Mouse (Mus musculus) embryo, embryonic 11.5 days (tissue): Measurements from ENCODE around the gene Olfr272.

ENCODE experiments used
- DNase-seq: peaks from one replicate; pipeline ENCODE4 v3.0.0-alpha.2; 2012; ENCODE audit warnings: low read depth, low spot score

The Olfr272 gene

DNA sequence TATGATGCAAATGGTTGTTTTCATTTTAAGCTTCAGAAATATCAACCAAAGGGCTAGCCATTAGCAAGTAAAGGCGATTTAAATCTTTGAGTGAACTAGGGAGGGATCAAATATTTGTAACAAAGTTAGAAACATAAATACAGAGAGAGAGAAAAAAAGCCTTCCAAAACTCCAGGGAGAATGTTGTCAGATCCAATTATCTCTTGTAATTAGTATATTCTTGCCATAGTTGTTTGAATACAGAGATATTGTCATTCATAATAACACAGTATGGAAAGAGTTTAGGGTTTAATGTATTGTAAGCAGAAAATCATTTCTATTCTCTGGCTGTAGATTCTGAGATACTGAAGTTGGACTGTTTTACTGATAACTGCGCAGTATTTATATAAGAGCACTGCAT, at the start of gene Olfr272:
TSS of gene Olfr272 (minus strand) at position 101 of the 400 bp plus-strand sequence.
- no peak for DNase-seq

- no peak for DNase-seq
Measured at GRCm38 (mm10) chr4:52964247-52964646, 45.3 kb upstream of the Olfr272 start, which contains the start of gene Olfr270. TSS of gene Olfr270 (plus strand) at chr4:52964547.

DNA sequence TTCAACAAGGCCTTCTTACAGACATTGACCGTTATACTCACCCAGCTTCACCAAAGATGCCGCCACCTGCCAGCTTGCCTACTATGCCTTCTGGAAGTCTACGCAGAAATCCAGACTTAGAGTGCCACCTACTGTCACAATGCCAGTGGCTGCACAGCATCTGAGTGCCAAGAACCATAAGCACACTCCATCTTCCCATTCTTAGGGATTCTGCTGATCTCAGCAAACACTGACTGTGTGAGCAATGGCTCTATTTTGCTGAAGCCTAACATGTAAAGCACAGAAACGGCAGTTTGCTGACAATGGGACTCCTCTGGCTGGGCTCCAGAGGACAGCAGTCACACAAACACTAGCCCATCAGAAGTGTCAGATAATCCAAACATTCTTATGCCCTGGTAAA, 39.7 kb upstream of the Olfr272 start:
- peak; percentile 11 for DNase-seq

DNA sequence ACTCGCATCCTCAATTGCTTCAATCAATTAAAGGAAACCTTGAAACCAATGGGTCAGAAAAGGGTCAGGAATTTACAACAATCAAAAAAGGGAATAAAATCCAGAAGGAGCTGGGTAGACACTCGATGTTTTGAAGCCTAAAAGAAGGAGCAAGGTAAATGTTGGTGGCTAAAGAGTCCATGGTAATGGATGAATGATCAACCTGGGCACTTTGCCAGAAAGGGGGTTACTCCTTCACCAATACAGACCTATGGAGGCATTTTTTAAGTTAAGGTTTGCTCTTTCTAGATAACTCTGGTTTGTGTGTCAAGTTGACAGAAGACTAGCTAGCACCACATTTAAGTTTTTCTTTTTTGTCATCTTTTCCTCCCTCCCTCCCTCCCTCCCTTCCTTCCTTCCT, 30.0 kb upstream of the Olfr272 start:
- DNase-seq, result no peak

DNA sequence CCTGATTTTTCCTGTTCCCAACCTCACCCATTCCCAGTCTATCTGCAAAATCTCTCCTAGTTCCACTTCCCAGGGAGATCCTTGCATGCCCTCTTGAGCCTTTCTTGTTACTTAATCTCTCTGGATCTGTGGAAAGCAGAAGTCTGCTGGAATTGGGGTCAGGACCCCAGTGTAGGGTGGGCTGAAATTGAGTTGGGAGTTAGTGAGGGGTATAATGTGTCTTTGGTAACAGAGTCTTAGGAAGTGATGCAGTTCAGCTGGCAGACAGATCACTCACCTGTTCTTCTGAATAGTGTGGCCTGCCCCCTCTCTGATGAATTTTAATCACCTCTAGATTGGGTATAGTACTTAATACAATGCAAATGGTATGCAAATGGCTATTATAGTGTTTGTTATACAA, 27.7 kb upstream of the Olfr272 start:
- DNase-seq, result no peak

DNA sequence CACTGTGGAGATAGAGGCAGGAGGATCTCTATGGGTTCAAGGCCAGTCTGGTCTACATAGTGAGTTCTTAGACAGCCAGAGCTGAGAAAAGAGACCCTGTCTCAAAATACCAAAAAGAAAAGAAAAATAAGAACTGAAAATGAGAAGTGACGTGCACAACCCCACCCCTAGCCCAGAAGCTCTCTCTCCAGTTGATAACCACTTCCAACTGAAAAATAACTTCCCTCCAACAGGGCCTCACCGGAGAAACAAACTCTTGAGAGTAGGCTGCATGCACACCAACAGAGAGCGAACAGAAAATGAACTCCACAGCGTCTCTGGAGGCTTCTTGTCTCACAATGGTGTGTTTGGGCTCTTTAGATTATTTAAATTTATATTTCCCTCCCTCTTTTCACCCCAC, 11.5 kb upstream of the Olfr272 start:
- no peak for DNase-seq

DNA sequence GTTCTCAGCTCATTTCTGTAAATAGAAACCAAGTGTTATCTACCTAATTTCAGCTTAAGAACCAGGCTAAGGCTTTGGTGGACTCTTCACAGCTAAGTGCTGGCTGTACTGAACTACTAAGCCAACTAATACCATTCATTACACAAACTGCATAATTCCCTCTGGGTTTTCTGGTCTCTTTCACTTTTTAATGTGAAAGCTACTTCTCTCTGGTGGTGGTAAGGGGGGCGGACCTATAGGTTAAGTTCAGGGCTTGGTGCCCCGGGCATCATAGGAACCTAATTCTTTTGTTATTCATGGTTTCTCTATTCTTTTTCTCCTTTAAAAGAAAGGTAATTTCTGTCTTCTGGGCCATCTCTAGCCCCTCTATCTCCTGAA, 1.7 kb downstream of the Olfr272 start:
- no peak for DNase-seq

DNA sequence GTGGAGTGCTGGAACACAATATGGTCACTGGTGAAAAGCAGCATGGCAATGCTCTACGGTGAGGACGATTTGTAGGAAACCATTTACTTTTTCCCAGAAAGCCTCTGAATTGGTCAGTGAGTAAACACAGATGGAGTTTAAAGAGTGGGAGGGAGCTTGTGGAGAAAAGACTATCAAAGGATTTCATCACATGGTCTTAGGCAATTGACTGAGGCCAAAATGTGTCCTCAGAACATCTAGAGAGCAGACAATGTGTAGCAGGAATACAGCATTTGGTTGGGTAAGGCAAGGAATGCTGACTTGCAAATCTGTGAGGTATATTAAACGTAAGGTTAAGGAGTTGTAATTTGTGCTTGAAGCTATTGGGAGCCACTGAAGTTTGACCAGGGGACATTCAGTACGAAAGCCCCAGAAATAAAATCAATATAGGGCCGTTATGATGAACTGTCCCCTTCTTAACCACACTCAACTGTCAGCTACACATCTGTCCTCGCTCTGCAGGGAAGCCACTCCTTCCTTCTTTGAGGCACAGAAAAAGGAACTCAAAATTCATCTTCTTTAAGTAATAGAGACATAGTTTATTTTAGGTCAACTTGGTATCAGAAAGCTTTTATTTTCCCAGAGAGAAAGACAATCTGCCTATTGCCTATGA, 2.2 kb downstream of the Olfr272 start:
- no peak for DNase-seq

DNA sequence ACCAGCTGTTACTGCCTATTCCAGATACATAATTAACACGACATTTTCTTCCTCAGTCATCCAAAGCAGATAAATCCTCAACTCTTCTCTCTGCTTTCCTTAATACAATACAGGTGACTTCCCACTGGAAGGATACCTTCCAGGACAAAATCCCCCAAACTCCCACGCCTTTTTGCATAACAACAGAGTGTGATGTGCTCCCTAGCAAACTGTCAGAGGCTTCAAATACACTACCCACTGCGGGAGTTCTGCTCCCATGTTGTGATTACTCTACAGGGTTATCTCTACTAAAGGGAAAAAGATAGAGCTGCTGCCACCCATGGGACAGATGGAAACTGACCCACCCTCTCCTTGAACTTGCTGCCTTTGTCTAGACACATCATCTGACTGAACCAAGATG, 6.6 kb downstream of the Olfr272 start:
- DNase-seq, result no peak

GRCm38 (mm10) chr4:52909542-52909941, 9.4 kb downstream of the Olfr272 start:
- no peak for DNase-seq

- no peak for DNase-seq
Measured at GRCm38 (mm10) chr4:52864156-52864555, 54.8 kb downstream of the Olfr272 start.
